Mouse (Mus musculus) mouse trophoblast stem cell (cell line): Measurements from ENCODE around the gene Actr1a.

Experiments used
- in situ Hi-C, 2 experiments: fragments of 300-500 bp; cut with MseI, MboI; formaldehyde crosslinking; loops; 2 replicates in 1 of 2; 3 replicates in 1 of 2; pipeline ENCODE4 v1.15.1; 2025

Gene Actr1a

GRCm38 (mm10) chr19:46395109-46396009 is at the start of gene Actr1a:
Gene Actr1a, minus strand, starts transcription at chr19:46395748.
- in situ Hi-C loops: loop anchor here (5.0 kb wide), 1 partner anchor 42 kb away; no protein-coding TSS in a partner anchor

GRCm38 (mm10) chr19:46444209-46444608 is 48.7 kb upstream of the Actr1a start:
- in situ Hi-C loops: no loop called here

GRCm38 (mm10) chr19:46443509-46443908 is 48.0 kb upstream of the Actr1a start:
- in situ Hi-C loops: no loop called here

GRCm38 (mm10) chr19:46435492-46435891 is 39.9 kb upstream of the Actr1a start:
- in situ Hi-C loops: loop anchor here (5.0 kb wide), 1 partner anchor 38 kb away; the partner anchor contains the start of genes Actr1a (in 2 of the 2) and Sufu (in 2 of the 2)

GRCm38 (mm10) chr19:46434591-46434990 is 39.0 kb upstream of the Actr1a start:
- in situ Hi-C loops: no loop called here

GRCm38 (mm10) chr19:46434148-46434547 is 38.6 kb upstream of the Actr1a start:
- in situ Hi-C loops: no loop called here

GRCm38 (mm10) chr19:46433712-46434111 is 38.2 kb upstream of the Actr1a start:
- in situ Hi-C loops: no loop called here

- in situ Hi-C loops: no loop called here
Observed at GRCm38 (mm10) chr19:46429250-46429649, 33.7 kb upstream of the Actr1a start.

GRCm38 (mm10) chr19:46426488-46426887 is 30.9 kb upstream of the Actr1a start:
- in situ Hi-C loops: no loop called here

GRCm38 (mm10) chr19:46425266-46425665 is 29.7 kb upstream of the Actr1a start:
- in situ Hi-C loops: no loop called here

- in situ Hi-C loops: no loop called here
Observed at GRCm38 (mm10) chr19:46422384-46423338, 27.1 kb upstream of the Actr1a start.

- in situ Hi-C loops: no loop called here
Observed at GRCm38 (mm10) chr19:46420410-46420809, 24.9 kb upstream of the Actr1a start.

GRCm38 (mm10) chr19:46418051-46418450 is 22.5 kb upstream of the Actr1a start:
- in situ Hi-C loops: no loop called here

GRCm38 (mm10) chr19:46416276-46416675 is 20.7 kb upstream of the Actr1a start:
- in situ Hi-C loops: no loop called here

GRCm38 (mm10) chr19:46414486-46414885 is 18.9 kb upstream of the Actr1a start:
- in situ Hi-C loops: no loop called here

- in situ Hi-C loops: no loop called here
Observed at GRCm38 (mm10) chr19:46413969-46414368, 18.4 kb upstream of the Actr1a start.

GRCm38 (mm10) chr19:46412056-46412805 is 16.7 kb upstream of the Actr1a start:
- in situ Hi-C loops: no loop called here

GRCm38 (mm10) chr19:46409506-46409905 is 14.0 kb upstream of the Actr1a start:
- in situ Hi-C loops: no loop called here

GRCm38 (mm10) chr19:46406592-46407386 is 11.2 kb upstream of the Actr1a start:
- in situ Hi-C loops: no loop called here

GRCm38 (mm10) chr19:46404030-46404429 is 8.5 kb upstream of the Actr1a start:
- in situ Hi-C loops: no loop called here
